Mouse (Mus musculus) spleen, adult 2 months (tissue): ENCODE data around the gene Smap2.

Experiments
- CTCF ChIP-seq: fragments of 200-500 bp; IDR thresholded peaks from 2 replicates; pipeline ENCODE4 v1.5.1; 2011; ENCODE audit warnings: mild to moderate bottlenecking, inconsistent platforms; ENCODE audit not compliant: insufficient read depth, insufficient read length, insufficient replicate concordance; ENCODE audit errors: extremely low read depth
- POLR2A ChIP-seq: fragments of 200-500 bp; IDR thresholded peaks from 2 replicates; pipeline ENCODE4 v1.6.1; 2011; ENCODE audit warnings: low read depth, low read length, inconsistent platforms

- TF ChIP-seq CTCF (peak; percentile 54; the same call in 1 of the 2 replicates), POLR2A (peak; percentile 93)
These were observed at the start of gene Smap2 for GRCm38 (mm10) chr4:121016928-121017657.
